Mouse (Mus musculus) CH12.LX (cell line): ENCODE measurements around the gene Acsm5. TPM values are rescaled to one million over a fixed set of nuclear protein-coding genes. Genes with fewer than 3 reads are reported as not detected.
A peak's percentile ranks its signal among the peaks of the same experiment; 100 is the strongest.

Experiments
- DNase-seq: peaks from one replicate; pipeline ENCODE4 v3.0.0-alpha.2; 2013; ENCODE audit errors: extremely low read depth
- H3K27ac ChIP-seq: 2 replicates; pipeline ENCODE4 v1.5.1; 2012; ENCODE audit warnings: low read depth, mild to moderate bottlenecking, control low read depth, moderate library complexity; ENCODE audit not compliant: insufficient read depth
- H3K27me3 ChIP-seq: replicated peaks from 2 replicates; pipeline ENCODE3; 2012; ENCODE audit warnings: inconsistent platforms
- H3K36me3 ChIP-seq, 2 experiments: replicated peaks in 1 of 2; 2 replicates each; pipeline versions ENCODE3 to v1.6.1; 2012; ENCODE audit warnings: inconsistent platforms in 1 of 2, low read length in 1 of 2, mild to moderate bottlenecking in 1 of 2, mixed read lengths in 1 of 2, moderate library complexity in 1 of 2; ENCODE audit not compliant: control insufficient read depth in 1 of 2, insufficient read depth in 1 of 2
- H3K4me1 ChIP-seq, 2 experiments: 2 replicates each; pipeline ENCODE4 v1.6.1; 2012; ENCODE audit warnings: inconsistent platforms in 1 of 2, moderate library complexity in 1 of 2; ENCODE audit not compliant: insufficient read depth in 2 of 2, control insufficient read depth in 1 of 2
- H3K4me2 ChIP-seq: 2 replicates; pipeline ENCODE4 v1.6.1; 2012; ENCODE audit warnings: low read depth, mild to moderate bottlenecking, control low read depth; ENCODE audit not compliant: poor library complexity, insufficient read depth, severe bottlenecking
- H3K4me3 ChIP-seq, 3 experiments: fragments of 150-350 bp in 1 of 3; sonication (generic) in 1 of 3; replicated peaks in 1 of 3; 2 replicates each; pipeline versions ENCODE3 to v1.5.1; 2011 to 2012; ENCODE audit warnings: low read depth in 2 of 3, low read length in 2 of 3, mild to moderate bottlenecking in 2 of 3, moderate library complexity in 2 of 3, control low read depth in 1 of 3, improper control_type of control experiment in 1 of 3, inconsistent platforms in 1 of 3, mixed read lengths in 1 of 3; ENCODE audit not compliant: poor library complexity in 1 of 3
- H3K79me2 ChIP-seq: replicated peaks from 2 replicates; pipeline ENCODE4 v1.6.1; 2012; ENCODE audit warnings: mild to moderate bottlenecking, moderate library complexity; ENCODE audit not compliant: control insufficient read depth, poor library complexity, insufficient read depth, severe bottlenecking; ENCODE audit errors: extremely low read depth
- H3K9ac ChIP-seq: 2 replicates; pipeline ENCODE4 v1.6.1; 2012; ENCODE audit warnings: low read depth, mild to moderate bottlenecking, control low read depth, moderate library complexity; ENCODE audit not compliant: insufficient read depth
- H3K9me3 ChIP-seq: replicated peaks from 2 replicates; pipeline ENCODE3; 2012; ENCODE audit warnings: low read length, inconsistent platforms, mixed read lengths
- E2F4 ChIP-seq: IDR thresholded peaks from 2 replicates; pipeline ENCODE4 v1.6.1; 2011; ENCODE audit warnings: low read depth, low read length, improper control_type of control experiment; ENCODE audit not compliant: insufficient replicate concordance
- ELF1 ChIP-seq: IDR thresholded peaks from 2 replicates; pipeline ENCODE4 v1.6.1; 2014; ENCODE audit warnings: low read depth, mild to moderate bottlenecking, inconsistent platforms, low read length, improper control_type of control experiment
- ETS1 ChIP-seq: conservative IDR thresholded peaks from 2 replicates; pipeline ENCODE4 v1.6.1; 2012; ENCODE audit warnings: low read depth, mild to moderate bottlenecking, inconsistent platforms, low read length, improper control_type of control experiment, moderate library complexity
- GABPA ChIP-seq: IDR thresholded peaks from 2 replicates; pipeline ENCODE4 v1.6.1; 2012; ENCODE audit warnings: low read depth, low read length, improper control_type of control experiment, inconsistent platforms; ENCODE audit not compliant: insufficient replicate concordance
- IRF4 ChIP-seq: IDR thresholded peaks from 2 replicates; pipeline ENCODE4 v1.6.1; 2014; ENCODE audit warnings: low read depth, mild to moderate bottlenecking, inconsistent platforms, low read length, improper control_type of control experiment
- JUN ChIP-seq: IDR thresholded peaks from 2 replicates; pipeline ENCODE4 v1.6.1; 2011; ENCODE audit warnings: low read depth, mild to moderate bottlenecking, low read length, improper control_type of control experiment, moderate library complexity; ENCODE audit not compliant: insufficient read depth
- KAT2A ChIP-seq: IDR thresholded peaks from 2 replicates; pipeline ENCODE4 v1.6.1; 2012; ENCODE audit warnings: low read length, improper control_type of control experiment, inconsistent platforms; ENCODE audit not compliant: insufficient replicate concordance
- MAFK ChIP-seq: IDR thresholded peaks from 2 replicates; pipeline ENCODE4 v1.6.1; 2011; ENCODE audit warnings: low read length, improper control_type of control experiment; ENCODE audit not compliant: insufficient replicate concordance
- MAX ChIP-seq: IDR thresholded peaks from 2 replicates; pipeline ENCODE4 v1.6.1; 2011; ENCODE audit warnings: low read length, improper control_type of control experiment
- MXI1 ChIP-seq: IDR thresholded peaks from 2 replicates; pipeline ENCODE4 v1.6.1; 2011; ENCODE audit warnings: mild to moderate bottlenecking, low read depth, low read length, improper control_type of control experiment
- MYC ChIP-seq: IDR thresholded peaks from 2 replicates; pipeline ENCODE4 v1.6.1; 2011; ENCODE audit warnings: low read depth, mild to moderate bottlenecking, improper control_type of control experiment, low read length
- PAX5 ChIP-seq: IDR thresholded peaks from 2 replicates; pipeline ENCODE4 v1.6.1; 2012; ENCODE audit warnings: low read length, inconsistent platforms, mixed read lengths
- POLR2A ChIP-seq: IDR thresholded peaks from 2 replicates; pipeline ENCODE4 v1.6.1; 2011; ENCODE audit warnings: low read depth, mild to moderate bottlenecking, improper control_type of control experiment, low read length
- POLR2AphosphoS2 ChIP-seq: IDR thresholded peaks from 2 replicates; pipeline ENCODE4 v1.6.1; 2011; ENCODE audit warnings: low read depth, low read length, improper control_type of control experiment
- RAD21 ChIP-seq: IDR thresholded peaks from 2 replicates; pipeline ENCODE4 v1.6.1; 2011; ENCODE audit warnings: low read depth, mild to moderate bottlenecking, low read length, improper control_type of control experiment, moderate library complexity
- SIN3A ChIP-seq: IDR thresholded peaks from 2 replicates; pipeline ENCODE4 v1.6.1; 2012; ENCODE audit warnings: low read length, improper control_type of control experiment, inconsistent platforms
- TBP ChIP-seq: conservative IDR thresholded peaks from 2 replicates; pipeline ENCODE4 v1.6.1; 2011; ENCODE audit warnings: low read depth, low read length, improper control_type of control experiment
- UBTF ChIP-seq: IDR thresholded peaks from 2 replicates; pipeline ENCODE4 v1.6.1; 2012; ENCODE audit warnings: low read depth, mild to moderate bottlenecking, inconsistent platforms, low read length, improper control_type of control experiment, moderate library complexity
- USF2 ChIP-seq: conservative IDR thresholded peaks from 2 replicates; pipeline ENCODE4 v1.6.1; 2011; ENCODE audit warnings: low read depth, low read length, improper control_type of control experiment
- ZC3H11A ChIP-seq: IDR thresholded peaks from 2 replicates; pipeline ENCODE4 v1.6.1; 2012; ENCODE audit warnings: low read depth, mild to moderate bottlenecking, inconsistent platforms, low read length, improper control_type of control experiment
- ZKSCAN1 ChIP-seq: IDR thresholded peaks from 2 replicates; pipeline ENCODE4 v1.6.1; 2012; ENCODE audit warnings: low read depth, inconsistent platforms, low read length, improper control_type of control experiment, borderline replicate concordance
- ZMIZ1 ChIP-seq: IDR thresholded peaks from 2 replicates; pipeline ENCODE4 v1.6.1; 2012; ENCODE audit warnings: low read depth, mild to moderate bottlenecking, inconsistent platforms, low read length, improper control_type of control experiment
- dilution Hi-C: fragments of 300-500 bp; cut with MboI; formaldehyde crosslinking; loops from 2 replicates; pipeline ENCODE4 v1.14.3; 2020; ENCODE audit warnings: low sequenced_read_pairs; ENCODE audit not compliant: extremely low pct_unique_long_range_greater_than_20kb, extremely low pct_ligation_motif_present
- in situ Hi-C: fragments of 300-500 bp; cut with MboI; formaldehyde crosslinking; loops from 3 replicates; pipeline ENCODE4 v1.14.3; 2019; ENCODE audit warnings: low sequenced_read_pairs, low pct_ligation_motif_present, low pct_unique_long_range_greater_than_20kb, mixed read lengths
- polyA plus RNA-seq: library from polyadenylated mRNA; unstranded; fragments of >175 nt; gene quantifications from 2 replicates; pipeline ENCODE4 v1.2.1, GENCODE M21; 2012; ENCODE audit warnings: low read depth; ENCODE audit not compliant: insufficient read length
- total RNA-seq, 2 experiments: library from RNA; depleted of rRNA; stranded (reverse); fragments of 300-350 nt in 1 of 2; fragments of >200 nt in 1 of 2; gene quantifications; 2 replicates each; pipeline ENCODE4 v1.2.3; 2012 to 2014

Gene Acsm5
- total and polyA plus RNA-seq, 3 experiments = not detected

GRCm38 (mm10) chr7:119486683-119487082, 32.6 kb upstream of the Acsm5 start:
- Histone ChIP-seq H3K79me2 (no peaks in the 10 kb centered on the region; the same call in 1 of the 2 replicates), H3K27me3 (peaks cover 28% of the 10 kb centered on the region), H3K9me3 (no peaks in the 10 kb centered on the region), H3K36me3 (no peaks in the 10 kb centered on the region), H3K4me2 (no peak overlapping the region), H3K9ac (no peak overlapping the region), H3K4me1 (no peaks in the 10 kb centered on the region; a peak in 2 of 4 replicates), H3K27ac (no peak overlapping the region), H3K4me3 (no peak overlapping the region)
- in situ Hi-C loops (no loop called here), dilution Hi-C loops (no loop called here)
- no peak for DNase-seq
- no peak for TF ChIP-seq PAX5
- no peak for TF ChIP-seq POLR2AphosphoS2
- TF ChIP-seq ZKSCAN1 = no peak
- no peak for TF ChIP-seq USF2
- no peak for TF ChIP-seq ZMIZ1
- no peak for TF ChIP-seq ZC3H11A
- TF ChIP-seq ETS1 = no peak
- TF ChIP-seq ELF1 = no peak
- no peak for TF ChIP-seq KAT2A
- TF ChIP-seq POLR2A = no peak
- TF ChIP-seq MAX = no peak

DNA sequence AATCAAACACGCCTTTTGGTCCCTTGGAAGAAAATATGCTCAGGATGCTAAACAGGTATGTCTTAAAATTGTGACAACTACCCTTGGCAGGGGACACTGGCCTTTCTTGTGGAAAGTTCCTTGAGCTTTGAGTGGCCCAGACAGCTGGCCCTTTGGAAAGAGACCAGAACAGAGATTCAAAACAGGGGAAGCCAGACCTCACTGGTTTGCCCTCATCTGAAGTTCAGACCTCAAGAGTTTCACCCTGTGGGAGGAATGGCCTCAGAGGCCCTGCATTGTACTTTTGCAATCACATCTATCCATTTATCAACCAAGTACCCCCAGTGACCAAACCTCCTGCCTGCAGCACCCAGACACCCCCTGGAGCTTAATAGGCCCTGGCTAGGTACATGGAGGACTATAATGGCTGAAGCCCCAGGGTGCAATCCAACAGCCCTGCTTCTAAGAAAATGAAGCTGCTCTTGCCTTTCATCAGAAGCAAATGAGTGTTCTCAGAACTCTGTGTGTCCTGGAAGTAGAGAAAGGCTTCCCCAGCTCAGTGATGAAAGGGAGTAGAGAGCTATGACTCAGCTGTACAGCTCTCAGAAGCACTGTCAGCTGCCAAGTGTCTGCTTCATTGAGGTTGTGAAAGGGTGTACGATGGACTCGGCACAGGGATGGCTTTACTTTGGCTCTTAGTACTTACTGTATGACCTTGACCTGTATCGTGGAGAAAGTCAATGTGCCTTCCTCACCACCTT, 29.1 kb upstream of the Acsm5 start:
- H3K9me3 ChIP-seq = no peaks in the 10 kb centered on the region
- H3K9ac ChIP-seq = no peak overlapping the region
- in situ Hi-C loops = no loop called here
- dilution Hi-C loops = no loop called here
- H3K4me2 ChIP-seq = no peak overlapping the region
- H3K27me3 ChIP-seq = peaks cover 15% of the 10 kb centered on the region
- H3K36me3 ChIP-seq = no peaks in the 10 kb centered on the region
- no peak overlapping the region for H3K27ac ChIP-seq
- H3K79me2 ChIP-seq = no peaks in the 10 kb centered on the region
- DNase-seq = no peak
- H3K4me3 ChIP-seq = no peak overlapping the region
- TF ChIP-seq ZKSCAN1 = no peak
- TF ChIP-seq MXI1 = no peak
- no peak for TF ChIP-seq RAD21
- TF ChIP-seq ETS1 = no peak
- no peak for TF ChIP-seq MAFK
- TF ChIP-seq POLR2A = no peak
- TF ChIP-seq POLR2AphosphoS2 = no peak
- TF ChIP-seq UBTF = peak; percentile 68; the same call in 1 of the 2 replicates
- TF ChIP-seq JUN = no peak
- peak; percentile 75 for TF ChIP-seq TBP
- no peak for TF ChIP-seq IRF4
- no peak for TF ChIP-seq MYC
- no peak for TF ChIP-seq SIN3A
- no peak for TF ChIP-seq E2F4
- TF ChIP-seq GABPA = no peak
- peaks cover 0 to 13% of the 10 kb centered on the region in 2 experiments; a peak in 3 of 4 replicates for H3K4me1 ChIP-seq
